Mouse (Mus musculus): Measurements from ENCODE around the gene Jak2.

- TF ChIP-seq CTCF (IDR thresholded peaks at IDR 0.05; ENCODE audit: control insufficient read depth, insufficient read depth, insufficient replicate concordance, low read depth, low read length) (no peak), POLR2A (IDR thresholded peaks at IDR 0.05; ENCODE audit: control insufficient read depth, low read depth, low read length) (no peak)
These were observed 41.7 kb upstream of the Jak2 start for GRCm38 (mm10) chr19:29209898-29210297.

All from testis, adult 2 months (tissue).